Mouse (Mus musculus) stomach, postnatal 0 days (tissue): Measurements from ENCODE around the gene Gcg.

Experiments
- CTCF ChIP-seq: IDR thresholded peaks from 2 replicates; pipeline ENCODE4 v1.5.1; 2016; ENCODE audit warnings: antibody characterized with exemption, low read depth, mild to moderate bottlenecking, moderate library complexity
- EP300 ChIP-seq: optimal IDR thresholded peaks from 2 replicates; pipeline ENCODE3; 2016; ENCODE audit warnings: antibody characterized with exemption

GRCm38 (mm10) chr2:62483550-62483949 is at the start of gene Gcg:
- TF ChIP-seq CTCF (no peak), EP300 (no peak)
